Comparison of ENCODE assay signal across 15 mouse cellular contexts in genomic region chr8:95800353-95800752, GRCm38 (mm10).
"Had no signal": no experiment of that assay in that cellular context is flagged by ENCODE, and none has a peak within 500 bp of the region (broad histone marks: within the 10 kb centered on the region; RNA-seq: fewer than 3 reads in every experiment).

No protein-coding gene starts in this region.

- H3K27ac ChIP-seq: kidney, embryonic 15.5 days; limb, embryonic 12.5 days; limb, embryonic 15.5 days; liver, embryonic 14.5 days; macrophage; midbrain, embryonic 12.5 days had no signal

- DNase-seq: kidney, adult 11 months; kidney, adult 8-10 months; kidney, postnatal 10 days; kidney, postnatal 4 days; left cerebral cortex, postnatal 4 days; liver, postnatal 0 days; lung, embryonic 14.5 days; thymus, adult 18-20 months; thymus, postnatal 36 days had no signal

- H3K27me3 ChIP-seq: kidney, embryonic 15.5 days; limb, embryonic 12.5 days; limb, embryonic 15.5 days; midbrain, embryonic 12.5 days had no signal

- H3K4me3 ChIP-seq: kidney, embryonic 15.5 days; limb, embryonic 12.5 days; limb, embryonic 15.5 days; midbrain, embryonic 12.5 days had no signal

- H3K9me3 ChIP-seq: kidney, embryonic 15.5 days; limb, embryonic 12.5 days; limb, embryonic 15.5 days; midbrain, embryonic 12.5 days had no signal

- H3K9ac ChIP-seq: kidney, embryonic 15.5 days; limb, embryonic 12.5 days; limb, embryonic 15.5 days; liver, embryonic 14.5 days; liver, postnatal 0 days; lung, embryonic 14.5 days; midbrain, embryonic 12.5 days had no signal
